Mouse (Mus musculus): Measurements from ENCODE around the gene Ank.
"Not testable (repeated sequence)": the region's sequence is repeated elsewhere in the genome, so short reads cannot be mapped to it uniquely, and the experiment has no call there.

DNA sequence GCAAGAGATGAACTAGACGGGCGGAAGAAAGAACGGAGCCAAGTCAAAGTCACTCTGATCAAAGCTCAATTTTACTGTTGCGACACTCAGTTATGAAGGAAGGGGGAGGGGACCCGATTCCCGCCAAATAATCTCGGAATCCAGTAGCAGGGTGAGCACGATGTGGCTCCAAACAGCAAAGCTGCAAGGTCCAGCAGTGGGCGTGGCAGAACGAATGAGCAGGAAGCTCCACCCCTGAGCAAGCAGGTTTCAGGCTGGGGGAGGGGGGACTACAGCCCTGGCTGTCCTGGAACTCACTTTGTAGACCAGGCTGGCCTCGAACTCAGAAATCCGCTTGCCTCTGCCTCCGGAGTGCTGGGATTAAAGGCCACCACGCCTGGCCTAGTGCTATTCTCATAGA, 6.7 kb upstream of the Ank start:
- not testable (repeated sequence) for TF ChIP-seq CHD2 (IDR thresholded peaks at IDR 0.05; ENCODE audit: low read depth, low read length); HCFC1 (IDR thresholded peaks at IDR 0.05; ENCODE audit: borderline replicate concordance, insufficient read depth, low read length); ZNF384 (IDR thresholded peaks at IDR 0.05; ENCODE audit: low read depth, low read length); ZC3H11A (IDR thresholded peaks at IDR 0.05; ENCODE audit: borderline replicate concordance, low read depth, low read length); MAFK (IDR thresholded peaks at IDR 0.05; ENCODE audit: insufficient read depth, low read depth, low read length)

Data from ES-E14 (cell line).